Mouse (Mus musculus) hindbrain, embryonic 11.5 days (tissue): ENCODE measurements at regions not wholly inside any gene's neighbourhood (a gene's known extent, or its start where the extent isn't known, plus 50 kb on each side); places are given as distances from the start of the nearest gene placed in this dataset.

Experiments
- ATAC-seq: fragments of 200-750 bp; cut with Nextera tagmentation; 2 replicates; pipeline ENCODE4 v1.8.0; 2017; ENCODE audit warnings: mild to moderate bottlenecking, moderate TSS enrichment, moderate library complexity; ENCODE audit not compliant: low FRiP score
- DNase-seq: peaks from one replicate; pipeline ENCODE4 v3.0.0-alpha.2; 2015; ENCODE audit warnings: low spot score
- H3K27ac ChIP-seq: fragments of 300-500 bp; sonication (generic); 2 replicates; pipeline ENCODE4 v1.5.1; 2014; ENCODE audit warnings: mild to moderate bottlenecking, low read depth, low read length
- H3K27me3 ChIP-seq: fragments of 300-500 bp; sonication (generic); 2 replicates; pipeline ENCODE4 v1.6.1; 2014; ENCODE audit warnings: mild to moderate bottlenecking, low read length, moderate library complexity, mixed read lengths; ENCODE audit not compliant: control insufficient read depth, insufficient read depth
- H3K36me3 ChIP-seq: fragments of 300-500 bp; sonication (generic); 2 replicates; pipeline ENCODE4 v1.6.1; 2014; ENCODE audit warnings: mild to moderate bottlenecking, low read length, moderate library complexity, mixed read lengths; ENCODE audit not compliant: control insufficient read depth, insufficient read depth
- H3K4me1 ChIP-seq: fragments of 300-500 bp; sonication (generic); replicated peaks from 2 replicates; pipeline ENCODE4 v1.6.1; 2014; ENCODE audit warnings: low read length, mixed read lengths; ENCODE audit not compliant: control insufficient read depth, insufficient read depth
- H3K4me2 ChIP-seq: fragments of 300-500 bp; sonication (generic); replicated peaks from 2 replicates; pipeline ENCODE4 v1.6.1; 2014; ENCODE audit warnings: mild to moderate bottlenecking, low read depth, low read length
- H3K4me3 ChIP-seq: fragments of 300-500 bp; sonication (generic); 2 replicates; pipeline ENCODE4 v1.5.1; 2014; ENCODE audit warnings: low read depth, low read length
- H3K9ac ChIP-seq: fragments of 300-500 bp; sonication (generic); 2 replicates; pipeline ENCODE4 v1.6.1; 2014; ENCODE audit warnings: low read depth, low read length
- H3K9me3 ChIP-seq: fragments of 300-500 bp; sonication (generic); 2 replicates; pipeline ENCODE4 v1.6.1; 2016; ENCODE audit warnings: low read length; ENCODE audit not compliant: control insufficient read depth
- WGBS: fragments of 180-500 bp; shearing (Covaris S2); extraction: QIAGEN DNeasy Blood & Tissue Kit; methylation state at CpG from one replicate; pipeline ENCODE4 v1.1.7; 2014; 5-methylcytosine and 5-hydroxymethylcytosine counted together

- DNase-seq (no peak), ATAC-seq (no peak)
- no peak overlapping the region for H3K27ac ChIP-seq
- H3K36me3 ChIP-seq = no peaks in the 10 kb centered on the region
- 88% methylated on average over 2 of the region's 2 CpGs for WGBS
- H3K4me2 ChIP-seq = no peak overlapping the region
- no peaks in the 10 kb centered on the region for H3K4me1 ChIP-seq
- H3K27me3 ChIP-seq = no peaks in the 10 kb centered on the region
- H3K9ac ChIP-seq = no peak overlapping the region
- no peaks in the 10 kb centered on the region for H3K9me3 ChIP-seq
- H3K4me3 ChIP-seq = no peak overlapping the region
Measured at GRCm38 (mm10) chr12:5805731-5806130, 430.2 kb upstream of the Klhl29 start.

DNA sequence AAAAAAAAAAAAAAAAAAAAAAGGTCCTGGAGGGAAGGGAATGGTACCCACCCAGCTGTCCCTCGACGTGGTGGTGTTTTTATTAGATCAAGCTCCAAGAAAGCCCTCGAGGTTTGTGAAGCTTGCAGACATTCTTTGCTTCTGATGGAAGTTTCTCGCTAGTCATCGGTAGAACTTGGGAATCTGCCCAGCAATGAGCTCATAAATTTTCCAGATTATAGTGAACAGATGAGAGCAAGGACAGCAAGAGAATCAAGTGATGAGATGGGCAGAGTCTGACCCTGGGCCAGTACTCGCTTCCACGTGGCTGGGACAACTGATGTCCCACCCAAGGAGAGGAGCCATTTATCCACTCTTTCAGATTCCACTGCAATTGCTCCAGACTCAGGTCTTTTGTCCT, 417.6 kb upstream of the Klhl29 start:
- Histone ChIP-seq H3K27me3 (no peaks in the 10 kb centered on the region), H3K9me3 (no peaks in the 10 kb centered on the region), H3K4me1 (no peaks in the 10 kb centered on the region), H3K9ac (no peak overlapping the region), H3K4me3 (no peak overlapping the region), H3K36me3 (no peaks in the 10 kb centered on the region), H3K27ac (no peak overlapping the region), H3K4me2 (no peak overlapping the region)
- DNase-seq (no peak), ATAC-seq (no peak)
- 89% methylated on average over 7 of the region's 7 CpGs for WGBS

DNA sequence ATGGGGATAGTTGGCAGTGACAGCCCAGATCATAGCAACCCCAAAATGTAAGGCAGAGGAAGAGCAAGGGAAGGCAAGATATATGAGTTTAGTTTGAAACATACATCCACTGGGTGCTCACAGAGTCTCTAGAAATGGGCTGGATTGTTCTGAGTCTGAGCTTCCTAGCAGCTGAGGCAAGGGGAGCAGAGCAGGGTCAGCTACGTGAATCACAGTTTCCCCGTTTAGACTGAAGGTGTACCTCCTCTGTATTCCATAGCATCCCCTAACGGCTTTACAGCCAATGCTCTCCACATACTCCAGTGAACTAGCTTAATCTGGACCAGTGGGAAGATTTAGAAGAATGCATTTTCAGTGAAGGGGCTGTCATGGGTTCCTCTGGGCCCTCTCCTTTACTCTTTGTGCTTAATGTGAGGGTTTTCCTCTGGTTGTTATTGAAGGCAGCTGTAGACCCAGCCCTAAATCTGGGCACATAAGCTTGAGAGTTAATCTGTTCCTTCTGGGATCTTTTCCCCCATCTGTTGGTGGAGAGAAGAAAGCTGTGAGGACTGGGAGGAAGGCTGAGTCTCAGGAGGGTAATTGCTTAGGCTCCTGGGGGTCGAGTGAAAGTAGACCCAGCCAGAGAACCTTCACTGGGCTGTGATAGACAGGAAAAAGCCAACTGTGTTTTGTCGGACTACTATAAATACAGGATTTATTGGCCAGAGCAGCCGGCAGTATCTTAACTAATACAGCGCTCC, 411.8 kb upstream of the Klhl29 start:
- WGBS = 62% methylated on average over 7 of the region's 7 CpGs
- Histone ChIP-seq H3K9me3 (no peaks in the 10 kb centered on the region), H3K4me2 (no peak overlapping the region), H3K9ac (no peak overlapping the region), H3K4me3 (no peak overlapping the region), H3K27me3 (no peaks in the 10 kb centered on the region), H3K4me1 (no peaks in the 10 kb centered on the region), H3K36me3 (no peaks in the 10 kb centered on the region), H3K27ac (no peak overlapping the region)
- ATAC-seq (no peak), DNase-seq (no peak)

DNA sequence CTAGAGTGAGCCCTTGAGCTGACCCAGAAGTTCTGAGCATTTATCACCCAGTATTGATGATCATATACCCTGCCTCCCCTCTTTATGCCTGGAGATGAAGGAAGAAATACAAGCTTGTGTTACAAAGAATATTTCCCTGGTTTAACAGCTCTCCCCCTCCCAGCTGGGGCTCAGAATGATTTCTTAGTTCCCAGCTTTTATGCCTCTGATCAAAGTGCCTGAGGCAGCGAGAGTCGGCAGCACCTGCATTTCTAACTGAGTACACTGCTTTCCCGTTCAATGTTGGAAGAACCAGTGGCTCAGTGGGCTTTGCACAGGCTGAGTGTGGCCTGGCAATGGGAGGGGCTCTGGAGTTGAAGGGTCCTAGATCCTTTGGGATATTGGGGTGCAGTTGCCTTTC, 405.8 kb upstream of the Klhl29 start:
- WGBS = 64% methylated on average over 3 of the region's 3 CpGs
- ATAC-seq (no peak), DNase-seq (no peak)
- Histone ChIP-seq H3K36me3 (no peaks in the 10 kb centered on the region), H3K27ac (no peak overlapping the region), H3K27me3 (no peaks in the 10 kb centered on the region), H3K4me2 (no peak overlapping the region), H3K4me1 (no peaks in the 10 kb centered on the region), H3K9me3 (no peaks in the 10 kb centered on the region), H3K9ac (no peak overlapping the region), H3K4me3 (no peak overlapping the region)

GRCm38 (mm10) chr12:5777556-5777955, 402.1 kb upstream of the Klhl29 start:
- Histone ChIP-seq H3K27ac (no peak overlapping the region), H3K36me3 (no peaks in the 10 kb centered on the region), H3K4me1 (no peaks in the 10 kb centered on the region), H3K4me3 (no peak overlapping the region), H3K4me2 (no peak overlapping the region), H3K9ac (no peak overlapping the region), H3K9me3 (no peaks in the 10 kb centered on the region), H3K27me3 (no peaks in the 10 kb centered on the region)
- ATAC-seq (no peak), DNase-seq (no peak)

GRCm38 (mm10) chr12:5771399-5771978, 396.0 kb upstream of the Klhl29 start:
- DNase-seq (no peak), ATAC-seq (no peak)
- no peak overlapping the region for H3K9ac ChIP-seq
- no peak overlapping the region for H3K27ac ChIP-seq
- 78% methylated on average over 5 of the region's 5 CpGs for WGBS
- no peak overlapping the region for H3K4me2 ChIP-seq
- H3K4me1 ChIP-seq = no peaks in the 10 kb centered on the region
- H3K9me3 ChIP-seq = no peaks in the 10 kb centered on the region
- H3K36me3 ChIP-seq = no peaks in the 10 kb centered on the region
- no peak overlapping the region for H3K4me3 ChIP-seq
- no peaks in the 10 kb centered on the region for H3K27me3 ChIP-seq

DNA sequence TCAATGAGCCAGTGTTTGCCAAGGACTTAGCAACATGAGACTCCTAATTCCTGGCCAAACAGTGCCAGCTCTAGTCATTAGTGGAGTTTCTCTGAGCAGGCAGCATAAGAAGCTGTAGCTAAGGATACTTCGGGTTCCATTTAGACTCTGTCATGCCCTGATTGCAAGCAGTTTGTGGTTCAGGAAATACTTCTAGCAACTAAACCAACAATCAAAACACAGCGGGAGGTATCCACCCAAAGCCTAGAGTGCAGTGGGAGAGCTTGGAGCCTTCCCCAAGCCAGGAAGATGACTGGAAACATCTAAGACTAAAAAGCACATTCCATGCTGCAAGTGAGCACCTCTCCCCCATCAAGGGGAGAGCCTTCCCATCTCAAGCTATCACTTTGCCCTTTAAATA, 395.0 kb upstream of the Klhl29 start:
- 75% methylated on average over 2 of the region's 2 CpGs for WGBS
- H3K9ac ChIP-seq = no peak overlapping the region
- no peak overlapping the region for H3K4me2 ChIP-seq

DNA sequence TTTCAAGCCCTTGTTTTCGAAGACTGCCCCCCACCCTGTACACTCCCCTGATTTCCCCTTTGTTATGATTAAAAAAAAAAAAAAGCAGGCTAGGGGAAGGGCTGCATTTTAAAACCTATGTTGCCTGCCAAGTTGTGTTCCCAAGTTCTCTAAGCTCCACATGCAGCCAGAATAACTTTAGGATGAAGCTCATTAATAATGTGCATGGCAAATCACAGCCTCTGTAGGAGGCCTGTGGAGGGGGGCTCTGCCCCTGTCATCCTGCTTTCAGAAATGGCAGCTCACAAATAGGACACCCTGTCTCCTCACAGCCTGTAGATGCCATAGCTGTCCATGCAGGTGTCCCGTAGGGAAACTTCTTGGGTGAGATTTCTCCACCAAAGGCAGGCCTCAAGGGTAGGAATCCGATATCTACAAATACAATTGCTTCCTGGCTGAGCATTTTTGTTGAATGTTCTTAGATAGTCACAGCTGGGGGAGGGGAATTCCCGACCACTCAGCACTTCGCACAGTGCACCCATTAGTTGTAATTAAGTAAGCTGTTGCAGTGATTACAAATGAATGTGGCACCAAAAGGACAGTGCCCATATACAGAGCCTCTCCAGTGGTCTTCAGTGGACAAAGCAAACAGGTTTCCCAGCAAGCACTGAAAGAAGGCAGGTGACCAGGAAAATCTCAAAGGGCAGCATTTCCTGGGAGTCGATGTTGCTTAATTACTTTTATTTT, 389.1 kb upstream of the Klhl29 start:
- Histone ChIP-seq H3K4me3 (no peak overlapping the region), H3K27ac (no peak overlapping the region), H3K4me1 (0 out of 2 replicates have a peak, but pooled peaks cover 3% of the 10 kb centered on the region), H3K4me2 (no peak overlapping the region), H3K9me3 (no peaks in the 10 kb centered on the region), H3K36me3 (no peaks in the 10 kb centered on the region), H3K9ac (no peak overlapping the region), H3K27me3 (no peaks in the 10 kb centered on the region)
- 50% methylated on average over 6 of the region's 6 CpGs for WGBS
- ATAC-seq (peak; percentile 25; the same call in 1 of the 2 replicates), DNase-seq (peak; percentile 7)

More for the DNA sequence above, 395.0 kb upstream of the Klhl29 start:
- no peaks in the 10 kb centered on the region for H3K36me3 ChIP-seq
- no peaks in the 10 kb centered on the region for H3K27me3 ChIP-seq
- no peaks in the 10 kb centered on the region for H3K9me3 ChIP-seq
- H3K27ac ChIP-seq = no peak overlapping the region
- no peaks in the 10 kb centered on the region for H3K4me1 ChIP-seq
- ATAC-seq (no peak), DNase-seq (no peak)
- no peak overlapping the region for H3K4me3 ChIP-seq
